Mouse (Mus musculus) olfactory bulb, adult 2 months (tissue): ENCODE results near the gene Herc2. TPM values are rescaled to one million over a fixed set of nuclear protein-coding genes. Genes with fewer than 3 reads are reported as not detected.

ENCODE experiments used
- H3K27ac ChIP-seq: fragments of 200-500 bp; 2 replicates; pipeline ENCODE4 v1.5.1; 2012; ENCODE audit warnings: low read depth, low read length; ENCODE audit not compliant: insufficient read depth
- H3K4me1 ChIP-seq: fragments of 200-500 bp; 2 replicates; pipeline ENCODE4 v1.6.1; 2012; ENCODE audit warnings: low read length; ENCODE audit not compliant: control insufficient read depth, insufficient read depth
- H3K4me3 ChIP-seq: fragments of 200-500 bp; 2 replicates; pipeline ENCODE4 v1.5.1; 2012; ENCODE audit warnings: mild to moderate bottlenecking, low read depth, low read length, moderate library complexity; ENCODE audit not compliant: insufficient read depth
- CTCF ChIP-seq: fragments of 200-500 bp; IDR thresholded peaks from 2 replicates; pipeline ENCODE4 v1.5.1; 2012; ENCODE audit warnings: low read depth, mild to moderate bottlenecking, low read length, moderate library complexity; ENCODE audit not compliant: insufficient read depth
- POLR2A ChIP-seq: fragments of 200-500 bp; IDR thresholded peaks from 2 replicates; pipeline ENCODE4 v1.6.1; 2012; ENCODE audit warnings: mild to moderate bottlenecking, low read depth, low read length, moderate library complexity; ENCODE audit not compliant: insufficient read depth
- WGBS: fragments of 180-500 bp; shearing (Covaris S2); methylation state at CpG from one replicate; pipeline ENCODE4 v1.1.7; 2018; 5-methylcytosine and 5-hydroxymethylcytosine counted together
- polyA plus RNA-seq: library from polyadenylated mRNA; stranded (reverse); fragments of >200 nt; gene quantifications from 2 replicates; pipeline ENCODE4 v1.2.4, GENCODE M21; 2012; ENCODE audit warnings: low replicate concordance; ENCODE audit not compliant: missing spikeins, insufficient read depth, insufficient read length

The Herc2 gene
- polyA plus RNA-seq, 1 experiment: 28.0 TPM

- TF ChIP-seq CTCF (no peak), POLR2A (peak; percentile 47)
- peak overlapping the region; percentile 59 for H3K4me3 ChIP-seq
- H3K27ac ChIP-seq: peak overlapping the region; percentile 36
- H3K4me1 ChIP-seq: no peaks in the 10 kb centered on the region
- whole genome bisulfite sequencing: under 1% methylated on average over 68 of the region's 71 CpGs
Measured at GRCm38 (mm10) chr7:56018972-56019929, 30.7 kb upstream of the Herc2 start.

GRCm38 (mm10) chr7:56019930-56020253 lies 30.1 kb upstream of the Herc2 start, which contains the start of gene Nipa1:
Nipa1 (minus strand) TSS chr7:56019954.
- TF ChIP-seq POLR2A (no peak), CTCF (no peak)
- Histone ChIP-seq H3K4me1 (no peaks in the 10 kb centered on the region), H3K27ac (peak within 1 kb of the TSS; percentile 36), H3K4me3 (peak within 1 kb of the TSS; percentile 59)
- 39% methylated on average over 3 of the region's 3 CpGs for WGBS

DNA sequence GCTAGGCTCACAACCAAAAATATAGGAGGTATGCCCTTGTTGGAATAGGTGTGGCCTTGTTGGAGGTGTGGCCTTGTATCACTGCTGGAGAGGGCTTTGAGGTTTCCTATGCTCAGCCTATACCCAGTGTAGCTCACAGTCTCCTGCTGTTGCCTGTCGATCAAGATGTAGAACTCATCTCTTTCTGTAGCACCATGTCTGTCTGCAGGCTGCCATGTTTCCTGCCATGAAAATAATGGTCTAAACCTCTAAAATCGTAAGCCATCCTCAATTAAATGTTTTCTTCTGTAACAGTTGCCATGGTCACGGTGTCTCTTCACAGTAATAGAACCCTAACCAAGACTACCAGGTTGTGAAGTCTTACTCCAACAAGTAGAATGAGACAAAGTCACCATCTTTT lies 26.4 kb upstream of the Herc2 start:
- no peaks in the 10 kb centered on the region for H3K4me1 ChIP-seq
- 72% methylated on average over 3 of the region's 3 CpGs for WGBS
- H3K27ac ChIP-seq: no peak overlapping the region
- no peak for TF ChIP-seq CTCF
- TF ChIP-seq POLR2A: no peak
- H3K4me3 ChIP-seq: no peak overlapping the region

DNA sequence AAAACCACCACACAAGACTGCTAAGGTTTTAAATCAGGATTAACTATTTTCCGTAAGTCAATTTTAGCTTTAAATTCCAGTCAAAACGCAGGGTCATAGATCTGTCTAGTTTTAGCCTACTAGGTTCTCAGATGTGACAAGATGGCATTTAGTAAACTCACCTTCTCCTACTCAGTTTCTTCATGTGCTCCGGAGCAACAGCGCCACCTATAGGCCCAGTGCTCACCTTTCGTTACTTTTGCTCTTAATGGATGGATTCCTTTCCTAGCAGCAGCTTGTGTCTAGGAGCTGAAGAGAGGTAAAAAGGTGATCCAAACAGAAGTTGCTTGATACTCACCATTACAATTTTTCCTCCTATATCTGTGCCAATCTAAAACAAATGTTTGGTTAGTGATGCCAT lies 7.6 kb upstream of the Herc2 start:
- Histone ChIP-seq H3K4me1 (no peaks in the 10 kb centered on the region), H3K4me3 (no peak overlapping the region), H3K27ac (no peak overlapping the region)
- no peak for TF ChIP-seq POLR2A
- 18% methylated on average over 5 of the region's 5 CpGs for WGBS

- no peak overlapping the region for H3K4me3 ChIP-seq
- TF ChIP-seq CTCF: no peak
- no peak for TF ChIP-seq POLR2A
- WGBS: 65% methylated on average over 4 of the region's 4 CpGs
- H3K4me1 ChIP-seq: no peaks in the 10 kb centered on the region
- H3K27ac ChIP-seq: no peak overlapping the region
Measured at GRCm38 (mm10) chr7:56043577-56044266, 6.3 kb upstream of the Herc2 start.

- no peak overlapping the region for H3K4me3 ChIP-seq
- no peak overlapping the region for H3K27ac ChIP-seq
- H3K4me1 ChIP-seq: no peaks in the 10 kb centered on the region
- 75% methylated on average over 3 of the region's 3 CpGs for WGBS
- TF ChIP-seq CTCF: no peak
- TF ChIP-seq POLR2A: no peak
Measured at GRCm38 (mm10) chr7:56044267-56044629, 5.7 kb upstream of the Herc2 start.

DNA sequence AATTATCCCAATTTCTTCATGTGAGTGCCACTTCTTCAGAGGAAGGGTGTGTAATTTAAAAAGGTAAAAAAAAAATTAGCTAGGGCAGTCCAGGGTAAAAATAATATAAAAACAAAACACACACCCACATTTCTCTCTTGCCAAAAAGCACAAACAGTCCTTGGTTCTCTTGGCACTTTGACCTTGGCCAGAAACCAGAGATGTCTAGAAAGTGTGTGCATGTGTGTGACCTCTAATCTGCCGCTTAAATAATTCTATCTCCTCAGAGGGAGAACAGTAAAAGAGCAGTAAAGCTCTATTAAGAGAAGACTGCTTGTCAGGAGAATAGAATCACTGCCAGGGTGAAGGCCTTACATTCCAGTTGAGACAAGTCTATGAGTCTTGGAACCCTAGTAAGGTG lies 2.8 kb upstream of the Herc2 start:
- Histone ChIP-seq H3K4me3 (no peak overlapping the region), H3K4me1 (no peaks in the 10 kb centered on the region), H3K27ac (no peak overlapping the region)
- no peak for TF ChIP-seq CTCF
- TF ChIP-seq POLR2A: no peak
- 82% methylated on average over 1 of the region's 1 CpGs for WGBS

GRCm38 (mm10) chr7:56050487-56050911 lies 503 bp downstream of the Herc2 start:
- Histone ChIP-seq H3K27ac (no peak overlapping the region), H3K4me1 (peaks cover 3% of the 10 kb centered on the region), H3K4me3 (peak overlapping the region; percentile 73)
- TF ChIP-seq POLR2A (no peak), CTCF (no peak)
- WGBS: under 1% methylated on average over 18 of the region's 18 CpGs

DNA sequence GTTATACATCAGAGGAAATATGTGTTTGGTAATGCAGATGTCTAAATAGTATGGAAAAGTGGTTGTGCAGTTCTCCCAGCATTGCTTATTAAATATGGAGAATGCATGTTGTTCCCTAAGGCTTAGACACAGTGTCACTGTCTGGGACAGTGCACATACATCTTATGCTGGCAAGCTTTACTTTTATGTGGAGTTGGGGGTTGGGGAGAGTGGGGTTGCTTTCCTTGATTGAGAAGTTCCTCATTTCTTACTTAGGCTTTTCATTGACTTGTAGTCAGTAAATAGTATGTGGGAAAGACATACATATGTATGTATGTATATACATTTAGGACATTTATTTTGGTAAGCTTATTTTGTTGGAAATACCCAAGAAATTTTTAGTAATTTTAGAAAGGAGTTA lies 3.0 kb downstream of the Herc2 start:
- H3K4me1 ChIP-seq: peaks cover 5% of the 10 kb centered on the region
- no peak overlapping the region for H3K27ac ChIP-seq
- TF ChIP-seq POLR2A: no peak
- no peak for TF ChIP-seq CTCF
- H3K4me3 ChIP-seq: no peak overlapping the region
